Mouse (Mus musculus) hindbrain, embryonic 13.5 days (tissue): Measurements from ENCODE around the gene Borcs5. TPM values are rescaled to one million over a fixed set of nuclear protein-coding genes. Genes with fewer than 3 reads are reported as not detected.

Experiments
- ATAC-seq: fragments of 200-750 bp; cut with Nextera tagmentation; 2 replicates; pipeline ENCODE4 v1.8.0; 2017; ENCODE audit warnings: moderate TSS enrichment; ENCODE audit not compliant: low FRiP score
- H3K27ac ChIP-seq: fragments of 300-500 bp; sonication (generic); 2 replicates; pipeline ENCODE4 v1.5.1; 2015; ENCODE audit warnings: inconsistent platforms, mild to moderate bottlenecking, moderate library complexity
- H3K27me3 ChIP-seq: fragments of 300-500 bp; sonication (generic); 2 replicates; pipeline ENCODE4 v1.6.1; 2015; ENCODE audit warnings: mild to moderate bottlenecking, inconsistent platforms
- H3K36me3 ChIP-seq: fragments of 300-500 bp; sonication (generic); 2 replicates; pipeline ENCODE4 v1.6.1; 2015; ENCODE audit warnings: mild to moderate bottlenecking, inconsistent platforms
- H3K4me1 ChIP-seq: fragments of 300-500 bp; sonication (generic); replicated peaks from 2 replicates; pipeline ENCODE4 v1.6.1; 2015; ENCODE audit warnings: inconsistent platforms
- H3K4me2 ChIP-seq: fragments of 300-500 bp; sonication (generic); 2 replicates; pipeline ENCODE4 v1.6.1; 2015; ENCODE audit warnings: inconsistent platforms, mild to moderate bottlenecking, moderate library complexity
- H3K4me3 ChIP-seq: fragments of 300-500 bp; sonication (generic); 2 replicates; pipeline ENCODE4 v1.5.1; 2015; ENCODE audit warnings: mild to moderate bottlenecking, inconsistent platforms
- H3K9ac ChIP-seq: fragments of 300-500 bp; sonication (generic); 2 replicates; pipeline ENCODE4 v1.6.1; 2015; ENCODE audit warnings: mild to moderate bottlenecking, inconsistent platforms
- H3K9me3 ChIP-seq: fragments of 300-500 bp; sonication (generic); 2 replicates; pipeline ENCODE4 v1.6.1; 2016; ENCODE audit warnings: inconsistent platforms
- WGBS: fragments of 180-500 bp; shearing (Covaris S2); methylation state at CpG from one replicate; pipeline ENCODE4 v1.1.7; 2015; 5-methylcytosine and 5-hydroxymethylcytosine counted together
- polyA plus RNA-seq: library from polyadenylated mRNA; unstranded; fragments of >200 nt; fragmentation: Nextera tagmentation; extraction: Ambion mirVana; gene quantifications from 2 replicates; pipeline ENCODE4 v1.2.1, GENCODE M21; 2015

The Borcs5 gene
- polyA plus RNA-seq, 1 experiment from 2014 or later = 48.7 TPM

- no peak overlapping the region for H3K9ac ChIP-seq
- H3K4me2 ChIP-seq = no peak overlapping the region
- 88% methylated on average over 3 of the region's 3 CpGs for WGBS
- no peaks in the 10 kb centered on the region for H3K27me3 ChIP-seq
- H3K9me3 ChIP-seq = no peaks in the 10 kb centered on the region
- no peak overlapping the region for H3K4me3 ChIP-seq
- no peak overlapping the region for H3K27ac ChIP-seq
- no peaks in the 10 kb centered on the region for H3K36me3 ChIP-seq
- no peak for ATAC-seq
- peaks cover 6% of the 10 kb centered on the region; the same call in 1 of the 2 replicates for H3K4me1 ChIP-seq
These were observed 91.7 kb downstream of the Borcs5 start for GRCm38 (mm10) chr6:134730978-134731377.

DNA sequence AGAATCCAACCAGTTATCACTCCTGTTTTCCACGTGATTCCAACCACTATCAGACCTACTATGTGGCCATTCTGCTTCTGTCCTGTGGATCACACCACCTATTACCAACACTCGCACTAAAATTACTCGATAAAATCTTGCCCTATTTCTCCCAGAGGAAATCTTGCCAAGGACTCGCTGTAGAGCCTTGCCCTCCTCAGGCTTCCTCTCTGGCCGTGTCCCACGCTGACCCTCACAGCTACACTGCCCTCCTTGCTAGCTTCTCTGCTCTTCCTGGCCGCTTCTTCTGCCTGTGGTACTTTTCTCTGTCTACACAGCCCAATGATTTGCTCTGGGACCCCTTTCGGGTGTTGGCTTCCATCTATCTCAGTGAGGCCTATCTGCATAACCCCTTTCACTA, 93.5 kb downstream of the Borcs5 start:
- no peak overlapping the region for H3K4me2 ChIP-seq
- no peak overlapping the region for H3K27ac ChIP-seq
- H3K9me3 ChIP-seq = no peaks in the 10 kb centered on the region
- H3K36me3 ChIP-seq = 0 out of 2 replicates have a peak, but pooled peaks cover under 1% of the 10 kb centered on the region
- H3K4me3 ChIP-seq = no peak overlapping the region
- WGBS = 94% methylated on average over 8 of the region's 8 CpGs
- no peak for ATAC-seq
- peaks cover 6% of the 10 kb centered on the region; the same call in 1 of the 2 replicates for H3K4me1 ChIP-seq
- no peak overlapping the region for H3K9ac ChIP-seq
- H3K27me3 ChIP-seq = no peaks in the 10 kb centered on the region

- H3K36me3 ChIP-seq = peaks cover 8% of the 10 kb centered on the region
- H3K4me2 ChIP-seq = no peak overlapping the region
- no peaks in the 10 kb centered on the region for H3K9me3 ChIP-seq
- H3K9ac ChIP-seq = no peak overlapping the region
- H3K27ac ChIP-seq = 0 out of 2 replicates have a peak overlapping the region, but pooled peaks have one; percentile 23
- H3K4me1 ChIP-seq = peaks cover 6% of the 10 kb centered on the region; the same call in 1 of the 2 replicates
- WGBS = 58% methylated on average over 5 of the region's 5 CpGs
- H3K27me3 ChIP-seq = no peaks in the 10 kb centered on the region
- ATAC-seq = 0 out of 2 replicates have a peak, but pooled peaks have one; percentile 54
- no peak overlapping the region for H3K4me3 ChIP-seq
These were observed 94.5 kb downstream of the Borcs5 start for GRCm38 (mm10) chr6:134733800-134734221.

GRCm38 (mm10) chr6:134736853-134737252, 97.5 kb downstream of the Borcs5 start:
- H3K9me3 ChIP-seq = no peaks in the 10 kb centered on the region
- H3K36me3 ChIP-seq = peaks cover 9% of the 10 kb centered on the region
- no peaks in the 10 kb centered on the region for H3K27me3 ChIP-seq
- no peak overlapping the region for H3K27ac ChIP-seq
- no peak overlapping the region for H3K9ac ChIP-seq
- H3K4me3 ChIP-seq = no peak overlapping the region
- WGBS = 98% methylated on average over 3 of the region's 3 CpGs
- H3K4me1 ChIP-seq = peaks cover 6% of the 10 kb centered on the region; the same call in 1 of the 2 replicates
- H3K4me2 ChIP-seq = no peak overlapping the region
- no peak for ATAC-seq

DNA sequence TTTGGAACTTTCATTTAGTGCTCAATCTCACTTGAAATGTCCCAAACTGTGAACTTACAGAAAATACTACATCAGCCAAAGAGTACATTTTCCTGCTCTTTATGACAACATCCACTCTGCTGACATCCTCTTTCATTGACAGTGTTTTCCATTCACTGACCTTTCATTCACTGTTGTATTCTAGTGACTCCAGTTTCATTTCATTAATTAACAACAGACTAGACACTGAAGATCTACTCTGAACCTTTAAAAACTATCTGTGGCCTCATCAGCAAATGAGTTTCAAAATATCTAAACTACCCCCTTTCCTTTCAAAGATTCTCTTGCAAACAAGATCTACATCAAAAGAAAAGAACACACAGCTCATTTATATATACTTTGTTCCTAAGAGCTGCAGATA, 104.3 kb downstream of the Borcs5 start:
- no peak for ATAC-seq
- Histone ChIP-seq H3K27me3 (no peaks in the 10 kb centered on the region), H3K4me3 (no peak overlapping the region), H3K4me1 (no peaks in the 10 kb centered on the region), H3K9me3 (no peaks in the 10 kb centered on the region), H3K9ac (no peak overlapping the region), H3K4me2 (no peak overlapping the region), H3K36me3 (peaks cover 4% of the 10 kb centered on the region), H3K27ac (no peak overlapping the region)

DNA sequence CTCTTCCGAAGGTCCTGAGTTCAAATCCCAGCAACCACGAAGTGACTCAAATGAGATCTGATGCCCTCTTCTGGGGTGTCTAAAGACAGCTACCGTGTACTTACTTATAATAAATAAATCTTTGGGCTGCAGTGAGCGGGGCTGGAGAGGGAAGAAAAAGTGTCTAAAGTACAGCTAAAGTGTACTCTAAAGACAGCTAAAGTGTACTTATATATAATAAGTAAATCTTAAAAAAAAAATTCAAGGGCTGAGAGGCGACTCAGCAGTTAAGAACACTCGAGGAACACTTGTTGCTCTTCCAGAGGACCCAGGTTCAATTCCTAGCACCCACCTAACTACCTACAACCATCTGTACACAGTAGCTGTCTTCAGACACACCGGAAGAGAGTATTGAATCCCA, 106.6 kb downstream of the Borcs5 start:
- no peaks in the 10 kb centered on the region for H3K9me3 ChIP-seq
- no peaks in the 10 kb centered on the region for H3K36me3 ChIP-seq
- no peak overlapping the region for H3K9ac ChIP-seq
- H3K4me3 ChIP-seq = no peak overlapping the region
- no peaks in the 10 kb centered on the region for H3K4me1 ChIP-seq
- no peak for ATAC-seq
- no peaks in the 10 kb centered on the region for H3K27me3 ChIP-seq
- H3K27ac ChIP-seq = no peak overlapping the region
- 96% methylated on average over 7 of the region's 7 CpGs for WGBS
- H3K4me2 ChIP-seq = no peak overlapping the region

- Histone ChIP-seq H3K9ac (no peak overlapping the region), H3K27ac (no peak overlapping the region), H3K4me1 (no peaks in the 10 kb centered on the region), H3K9me3 (no peaks in the 10 kb centered on the region), H3K4me2 (no peak overlapping the region), H3K4me3 (no peak overlapping the region), H3K36me3 (no peaks in the 10 kb centered on the region), H3K27me3 (no peaks in the 10 kb centered on the region)
- ATAC-seq = no peak
- WGBS = 89% methylated on average over 3 of the region's 3 CpGs
These were observed 108.8 kb downstream of the Borcs5 start for GRCm38 (mm10) chr6:134748126-134748525.

DNA sequence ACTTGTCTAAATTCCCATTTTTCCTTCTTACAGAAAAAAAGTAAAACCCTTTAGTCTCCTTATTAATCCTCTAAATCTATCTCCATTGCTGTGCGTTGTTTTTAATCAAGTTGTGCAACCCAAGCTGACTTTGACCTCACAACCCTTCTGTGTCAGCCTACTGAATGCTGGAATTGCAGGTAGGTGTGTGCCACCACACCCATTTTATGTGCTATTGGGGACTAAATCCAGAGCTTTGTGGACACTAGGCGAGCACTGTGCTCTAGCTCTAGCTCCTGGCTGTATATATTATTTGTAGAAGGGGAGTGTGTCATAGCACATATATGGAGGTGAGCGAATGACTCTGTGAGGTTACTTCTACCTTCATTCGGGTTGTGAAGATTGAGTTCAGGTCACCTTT, 111.8 kb downstream of the Borcs5 start:
- H3K9me3 ChIP-seq = no peaks in the 10 kb centered on the region
- no peak overlapping the region for H3K27ac ChIP-seq
- ATAC-seq = no peak
- no peak overlapping the region for H3K4me3 ChIP-seq
- H3K27me3 ChIP-seq = no peaks in the 10 kb centered on the region
- 97% methylated on average over 4 of the region's 4 CpGs for WGBS
- H3K36me3 ChIP-seq = no peaks in the 10 kb centered on the region; the same call in 1 of the 2 replicates
- no peak overlapping the region for H3K4me2 ChIP-seq
- no peak overlapping the region for H3K9ac ChIP-seq
- H3K4me1 ChIP-seq = no peaks in the 10 kb centered on the region

DNA sequence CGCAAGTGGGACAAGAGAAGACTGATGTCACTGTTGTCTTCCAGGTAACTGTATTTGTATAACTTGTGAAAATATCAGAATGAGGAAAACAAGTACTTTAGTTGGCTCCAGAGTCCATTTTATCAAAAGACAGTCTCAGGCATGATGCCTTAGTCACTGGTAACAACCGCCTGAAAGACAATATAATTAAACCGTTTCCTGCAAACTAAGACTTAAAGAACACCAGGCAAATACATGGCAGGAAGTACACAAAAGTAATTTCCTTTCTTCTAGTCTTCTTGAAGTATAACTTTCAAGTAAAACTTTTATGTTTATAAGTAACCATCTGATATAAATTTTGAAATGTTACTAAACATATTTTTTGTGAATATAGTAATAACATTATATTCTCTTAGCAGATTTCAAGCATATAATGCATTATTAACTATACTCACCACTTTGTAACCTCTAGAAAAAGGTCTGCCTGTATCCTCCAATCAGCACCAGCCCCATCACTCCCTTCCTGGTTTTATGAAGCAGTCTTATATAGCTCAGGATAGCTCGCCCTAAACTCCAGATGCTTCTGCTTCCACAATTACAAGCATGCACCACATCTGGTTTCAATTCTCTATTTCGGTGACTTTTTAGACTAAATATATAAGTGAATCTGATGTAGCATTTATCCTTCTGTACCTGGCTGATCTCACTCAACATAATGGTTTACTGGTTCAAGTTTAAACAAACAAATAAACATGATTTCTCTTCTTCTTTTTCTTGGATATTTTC, 112.8 kb downstream of the Borcs5 start:
- ATAC-seq = no peak
- H3K36me3 ChIP-seq = no peaks in the 10 kb centered on the region; the same call in 1 of the 2 replicates
- 93% methylated on average over 5 of the region's 5 CpGs for WGBS

DNA sequence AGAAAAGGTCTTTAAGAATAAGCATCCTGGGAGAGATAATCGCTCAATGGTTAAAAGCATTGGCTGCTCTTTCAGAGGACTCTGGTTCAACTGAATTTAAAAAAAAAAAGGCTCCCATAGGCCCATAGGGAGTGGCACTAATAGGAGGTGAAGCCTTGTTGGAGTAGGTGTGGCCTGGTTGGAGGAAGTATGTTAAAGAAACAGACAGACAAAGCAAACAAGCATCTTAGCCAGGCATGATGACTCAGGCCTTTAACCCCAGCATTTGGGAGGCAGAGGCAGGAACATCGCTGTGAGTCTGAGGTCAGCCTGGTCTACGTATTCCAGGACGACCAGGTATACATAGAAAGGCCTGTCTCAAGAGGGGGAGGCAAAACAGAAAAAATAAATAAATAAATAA, 114.1 kb downstream of the Borcs5 start:
- H3K9me3 ChIP-seq = no peaks in the 10 kb centered on the region
- no peaks in the 10 kb centered on the region; the same call in 1 of the 2 replicates for H3K36me3 ChIP-seq
- H3K27me3 ChIP-seq = no peaks in the 10 kb centered on the region
- H3K4me3 ChIP-seq = no peak overlapping the region
- no peak overlapping the region for H3K4me2 ChIP-seq
- H3K27ac ChIP-seq = no peak overlapping the region
- no peak overlapping the region for H3K9ac ChIP-seq
- no peaks in the 10 kb centered on the region for H3K4me1 ChIP-seq
- 97% methylated on average over 4 of the region's 4 CpGs for WGBS
- ATAC-seq = no peak

More for the DNA sequence above, 112.8 kb downstream of the Borcs5 start:
- no peaks in the 10 kb centered on the region for H3K4me1 ChIP-seq
- H3K9ac ChIP-seq = no peak overlapping the region
- no peak overlapping the region for H3K4me3 ChIP-seq
- no peak overlapping the region for H3K4me2 ChIP-seq
- H3K27me3 ChIP-seq = no peaks in the 10 kb centered on the region
- H3K27ac ChIP-seq = no peak overlapping the region
- H3K9me3 ChIP-seq = no peaks in the 10 kb centered on the region

GRCm38 (mm10) chr6:134753858-134754257, 114.5 kb downstream of the Borcs5 start:
- Histone ChIP-seq H3K9ac (no peak overlapping the region), H3K4me3 (no peak overlapping the region), H3K4me2 (no peak overlapping the region), H3K9me3 (no peaks in the 10 kb centered on the region), H3K27ac (no peak overlapping the region), H3K27me3 (no peaks in the 10 kb centered on the region), H3K4me1 (no peaks in the 10 kb centered on the region), H3K36me3 (no peaks in the 10 kb centered on the region; the same call in 1 of the 2 replicates)
- no peak for ATAC-seq
- 93% methylated on average over 11 of the region's 11 CpGs for WGBS

- Histone ChIP-seq H3K9ac (no peak overlapping the region), H3K36me3 (no peaks in the 10 kb centered on the region; the same call in 1 of the 2 replicates), H3K4me2 (no peak overlapping the region), H3K9me3 (no peaks in the 10 kb centered on the region), H3K4me1 (0 out of 2 replicates have a peak, but pooled peaks cover 3% of the 10 kb centered on the region), H3K27me3 (no peaks in the 10 kb centered on the region), H3K27ac (no peak overlapping the region), H3K4me3 (no peak overlapping the region)
- no peak for ATAC-seq
- WGBS = 95% methylated on average over 4 of the region's 4 CpGs
These were observed 116.7 kb downstream of the Borcs5 start for GRCm38 (mm10) chr6:134756058-134756457.
